Mouse (Mus musculus) heart, adult 2 months (tissue): ENCODE measurements at regions not wholly inside any gene's neighbourhood (a gene's known extent, or its start where the extent isn't known, plus 50 kb on each side); places are given as distances from the start of the nearest gene placed in this dataset.
A peak's percentile ranks its signal among the peaks of the same experiment; 100 is the strongest.

Experiments
- DNase-seq, 2 experiments: peaks; one replicate each; pipeline ENCODE4 v3.0.0; 2021
- H3K27ac ChIP-seq: fragments of 200-600 bp; 2 replicates; pipeline ENCODE4 v1.8.1; 2022
- H3K27me3 ChIP-seq: fragments of 200-500 bp; 2 replicates; pipeline ENCODE4 v1.6.1; 2012; ENCODE audit warnings: mild to moderate bottlenecking, low read length, inconsistent platforms, mixed read lengths; ENCODE audit not compliant: control insufficient read depth, insufficient read depth
- H3K36me3 ChIP-seq: fragments of 200-500 bp; 2 replicates; pipeline ENCODE4 v1.6.1; 2012; ENCODE audit warnings: low read length, inconsistent platforms; ENCODE audit not compliant: control insufficient read depth, insufficient read depth
- H3K4me1 ChIP-seq: fragments of 200-500 bp; 2 replicates; pipeline ENCODE4 v1.6.1; 2011; ENCODE audit warnings: low read length; ENCODE audit not compliant: control insufficient read depth, insufficient read depth
- H3K4me3 ChIP-seq: fragments of 200-600 bp; 2 replicates; pipeline ENCODE4 v1.8.1; 2022
- H3K79me2 ChIP-seq: fragments of 200-500 bp; replicated peaks from 2 replicates; pipeline ENCODE4 v1.6.1; 2012; ENCODE audit warnings: mild to moderate bottlenecking, inconsistent platforms, low read length, moderate library complexity, mixed read lengths; ENCODE audit not compliant: control insufficient read depth, insufficient read depth
- H3K9ac ChIP-seq: fragments of 200-500 bp; 2 replicates; pipeline ENCODE4 v1.6.1; 2012; ENCODE audit warnings: low read depth, mild to moderate bottlenecking, control low read depth, inconsistent platforms, low read length, mixed read lengths
- CTCF ChIP-seq: fragments of 200-600 bp; IDR thresholded peaks from 2 replicates; pipeline ENCODE4 v1.8.1; 2022; ENCODE audit warnings: antibody characterized with exemption, mild to moderate bottlenecking, moderate library complexity
- EP300 ChIP-seq: fragments of 200-500 bp; IDR thresholded peaks from 2 replicates; pipeline ENCODE4 v1.6.1; 2011; ENCODE audit warnings: low read depth, low read length, control low read depth; ENCODE audit not compliant: insufficient read depth
- POLR2A ChIP-seq: fragments of 200-500 bp; IDR thresholded peaks from 2 replicates; pipeline ENCODE4 v1.6.1; 2011; ENCODE audit warnings: mild to moderate bottlenecking, low read depth, low read length, control low read depth; ENCODE audit not compliant: insufficient read depth
- WGBS: fragments of 180-500 bp; shearing (Covaris S2); methylation state at CpG from one replicate; pipeline ENCODE4 v1.1.7; 2018; 5-methylcytosine and 5-hydroxymethylcytosine counted together
- intact Hi-C: fragments of 180-260 bp; cut with DNase I; formaldehyde crosslinking; loops from one replicate; pipeline ENCODE4 v1.15.1; 2025

GRCm38 (mm10) chr16:55571106-55571505 is 267.6 kb downstream of the Nfkbiz start:
- intact Hi-C loops: no loop called here
- TF ChIP-seq POLR2A (no peak), EP300 (no peak), CTCF (no peak)
- peak in 1 of 2 experiments; percentile 31 for DNase-seq
- WGBS: 61% methylated on average over 7 of the region's 7 CpGs
- Histone ChIP-seq H3K36me3 (no peaks in the 10 kb centered on the region), H3K9ac (no peak overlapping the region), H3K4me3 (no peak overlapping the region), H3K79me2 (no peaks in the 10 kb centered on the region), H3K27me3 (no peaks in the 10 kb centered on the region), H3K4me1 (peaks cover 1% of the 10 kb centered on the region), H3K27ac (peak overlapping the region; percentile 5)

- Histone ChIP-seq H3K4me1 (peaks cover 1% of the 10 kb centered on the region), H3K4me3 (no peak overlapping the region), H3K27ac (peak overlapping the region; percentile 5), H3K27me3 (no peaks in the 10 kb centered on the region), H3K36me3 (no peaks in the 10 kb centered on the region), H3K9ac (no peak overlapping the region), H3K79me2 (no peaks in the 10 kb centered on the region)
- intact Hi-C loops: no loop called here
- TF ChIP-seq CTCF (no peak), POLR2A (no peak), EP300 (no peak)
- DNase-seq: no peak
- WGBS: 81% methylated on average over 5 of the region's 5 CpGs
These were observed 268.6 kb downstream of the Nfkbiz start for GRCm38 (mm10) chr16:55570097-55570496.

GRCm38 (mm10) chr16:55555821-55556535 is 258.2 kb upstream of the Zpld1 start:
- intact Hi-C loops: no loop called here
- Histone ChIP-seq H3K79me2 (no peaks in the 10 kb centered on the region), H3K4me1 (peaks cover 7% of the 10 kb centered on the region), H3K9ac (no peak overlapping the region), H3K4me3 (peak overlapping the region; percentile 27; the same call in 1 of the 2 replicates), H3K27me3 (no peaks in the 10 kb centered on the region), H3K36me3 (no peaks in the 10 kb centered on the region), H3K27ac (peak overlapping the region; percentile 35)
- TF ChIP-seq POLR2A (no peak), CTCF (no peak), EP300 (no peak)
- DNase-seq: no peak
- 30% methylated on average over 10 of the region's 10 CpGs for WGBS

GRCm38 (mm10) chr16:55555224-55555623 is 257.4 kb upstream of the Zpld1 start:
- Histone ChIP-seq H3K27ac (peak overlapping the region; percentile 26), H3K27me3 (no peaks in the 10 kb centered on the region), H3K36me3 (no peaks in the 10 kb centered on the region), H3K79me2 (no peaks in the 10 kb centered on the region), H3K4me3 (peak overlapping the region; percentile 27; the same call in 1 of the 2 replicates), H3K9ac (no peak overlapping the region), H3K4me1 (peaks cover 7% of the 10 kb centered on the region)
- TF ChIP-seq POLR2A: 0 out of 2 replicates have a peak, but pooled peaks have one; percentile 29
- no peak for TF ChIP-seq CTCF
- no peak for TF ChIP-seq EP300
- WGBS: 15% methylated on average over 6 of the region's 6 CpGs
- peak; percentile 33 to 48 for DNase-seq
- intact Hi-C loops: no loop called here

GRCm38 (mm10) chr16:55553896-55554295 is 256.1 kb upstream of the Zpld1 start:
- Histone ChIP-seq H3K9ac (no peak overlapping the region), H3K27ac (no peak overlapping the region), H3K4me3 (no peak overlapping the region), H3K36me3 (no peaks in the 10 kb centered on the region), H3K4me1 (peaks cover 7% of the 10 kb centered on the region), H3K79me2 (no peaks in the 10 kb centered on the region), H3K27me3 (no peaks in the 10 kb centered on the region)
- intact Hi-C loops: no loop called here
- DNase-seq: no peak
- no peak for TF ChIP-seq POLR2A
- TF ChIP-seq CTCF: no peak
- TF ChIP-seq EP300: no peak
- 45% methylated on average over 4 of the region's 4 CpGs for WGBS

- intact Hi-C loops: no loop called here
- Histone ChIP-seq H3K27me3 (no peaks in the 10 kb centered on the region), H3K4me3 (no peak overlapping the region), H3K36me3 (no peaks in the 10 kb centered on the region), H3K4me1 (peaks cover 7% of the 10 kb centered on the region), H3K79me2 (no peaks in the 10 kb centered on the region), H3K27ac (peak overlapping the region; percentile 23), H3K9ac (no peak overlapping the region)
- WGBS: 59% methylated on average over 1 of the region's 1 CpGs
- no peak for TF ChIP-seq EP300
- no peak for TF ChIP-seq POLR2A
- TF ChIP-seq CTCF: no peak
- no peak for DNase-seq
These were observed 253.6 kb upstream of the Zpld1 start for GRCm38 (mm10) chr16:55551348-55551747.
